ENCODE assay signal across 9 mouse cellular contexts in genomic region chr7:49558895-49559294, GRCm38 (mm10).
DNase-seq lines count a peak whose midpoint lies in the region; ATAC-seq and TF ChIP-seq lines count a peak whose summit lies in the region.
"Had no signal": no experiment of that assay in that cellular context is flagged by ENCODE, and none has a peak within 500 bp of the region (broad histone marks: within the 10 kb centered on the region; RNA-seq: fewer than 3 reads in every experiment).

No protein-coding gene starts in this region.

- no peak for ATAC-seq in heart, embryonic 12.5 days (ENCODE audit: insufficient number of reproducible peaks, low FRiP score)
- ATAC-seq in kidney, embryonic 16.5 days (ENCODE audit: low FRiP score, low TSS enrichment) = 0 out of 2 replicates have a peak, but pooled peaks have one; percentile 28
- no peak for ATAC-seq in inflammation-experienced regulatory T-cells, adult 6 months
- no peak for ATAC-seq in erythroblast, adult 5-6 weeks (replicated peaks; ENCODE audit: low FRiP score, poor library complexity, severe bottlenecking)

- 64% methylated on average over 5 of the region's 5 CpGs for WGBS in heart, embryonic 12.5 days
- WGBS in kidney, embryonic 16.5 days = 72% methylated on average over 5 of the region's 5 CpGs

- H3K4me2 ChIP-seq in heart, embryonic 12.5 days = 0 out of 2 replicates have a peak overlapping the region, but pooled peaks have one; percentile 20
- H3K4me2 ChIP-seq in kidney, embryonic 16.5 days (replicated peaks; ENCODE audit: low read depth, low read length) = no peak overlapping the region
- H3K4me2 ChIP-seq: neural tube, embryonic 12.5 days had no signal

- H3K9me3 ChIP-seq in heart, embryonic 12.5 days (replicated peaks) = no peaks in the 10 kb centered on the region
- no peaks in the 10 kb centered on the region for H3K9me3 ChIP-seq in E14TG2a.4 (ENCODE audit: low read length)
- H3K9me3 ChIP-seq in kidney, embryonic 16.5 days (ENCODE audit: low read length) = no peaks in the 10 kb centered on the region
- H3K9me3 ChIP-seq: neural tube, embryonic 12.5 days had no signal

- H3K4me3 ChIP-seq in heart, embryonic 12.5 days = no peak overlapping the region
- peak overlapping the region; percentile 57; the same call in 1 of the 2 replicates for H3K4me3 ChIP-seq in E14TG2a.4 (replicated peaks; ENCODE audit: low read length)
- H3K4me3 ChIP-seq in kidney, embryonic 16.5 days (ENCODE audit: low read length) = no peak overlapping the region
- H3K4me3 ChIP-seq: neural tube, embryonic 12.5 days had no signal

- peaks cover 56% of the 10 kb centered on the region for H3K36me3 ChIP-seq in heart, embryonic 12.5 days
- H3K36me3 ChIP-seq in E14TG2a.4 (ENCODE audit: insufficient read depth, low read length) = peaks cover 10% of the 10 kb centered on the region
- H3K36me3 ChIP-seq in kidney, embryonic 16.5 days (ENCODE audit: insufficient read depth, low read length) = peaks cover 39% of the 10 kb centered on the region

- H3K27ac ChIP-seq in heart, embryonic 12.5 days (ENCODE audit: poor library complexity, severe bottlenecking) = peak overlapping the region; percentile 89
- H3K27ac ChIP-seq in kidney, embryonic 16.5 days (ENCODE audit: low read length) = peak overlapping the region; percentile 69
- H3K27ac ChIP-seq: neural tube, embryonic 12.5 days had no signal

- DNase-seq in heart, adult 9 months (ENCODE audit: low spot score in 2 of 2) = no peak
- DNase-seq in cerebellum, adult 9-10 months = peak; percentile 42
- no peak for DNase-seq in left cerebral cortex, adult 18-20 months (ENCODE audit: low spot score in 2 of 2)

- TF ChIP-seq CTCF in E14TG2a.4 (conservative IDR thresholded peaks at IDR 0.05; ENCODE audit: low read length) = no peak

- H3K9ac ChIP-seq in heart, embryonic 12.5 days = peak overlapping the region; percentile 1; the same call in 1 of the 2 replicates
- no peak overlapping the region for H3K9ac ChIP-seq in kidney, embryonic 16.5 days (replicated peaks; ENCODE audit: low read length)
- H3K9ac ChIP-seq: neural tube, embryonic 12.5 days had no signal

- H3K4me1 ChIP-seq in heart, embryonic 12.5 days (replicated peaks) = peaks cover 66% of the 10 kb centered on the region
- H3K4me1 ChIP-seq in E14TG2a.4 (replicated peaks; ENCODE audit: low read depth, low read length) = peaks cover 60% of the 10 kb centered on the region
- H3K4me1 ChIP-seq in kidney, embryonic 16.5 days (ENCODE audit: insufficient read depth, low read length) = peaks cover 33% of the 10 kb centered on the region
- H3K4me1 ChIP-seq: neural tube, embryonic 12.5 days had no signal

- no peaks in the 10 kb centered on the region for H3K27me3 ChIP-seq in heart, embryonic 12.5 days (replicated peaks)
- H3K27me3 ChIP-seq in E14TG2a.4 (ENCODE audit: insufficient read depth, low read length) = peaks cover 13% of the 10 kb centered on the region; the same call in 1 of the 2 replicates
- H3K27me3 ChIP-seq in kidney, embryonic 16.5 days (ENCODE audit: insufficient read depth, low read length) = no peaks in the 10 kb centered on the region
- H3K27me3 ChIP-seq: neural tube, embryonic 12.5 days had no signal
